In the genomic region with DNA sequence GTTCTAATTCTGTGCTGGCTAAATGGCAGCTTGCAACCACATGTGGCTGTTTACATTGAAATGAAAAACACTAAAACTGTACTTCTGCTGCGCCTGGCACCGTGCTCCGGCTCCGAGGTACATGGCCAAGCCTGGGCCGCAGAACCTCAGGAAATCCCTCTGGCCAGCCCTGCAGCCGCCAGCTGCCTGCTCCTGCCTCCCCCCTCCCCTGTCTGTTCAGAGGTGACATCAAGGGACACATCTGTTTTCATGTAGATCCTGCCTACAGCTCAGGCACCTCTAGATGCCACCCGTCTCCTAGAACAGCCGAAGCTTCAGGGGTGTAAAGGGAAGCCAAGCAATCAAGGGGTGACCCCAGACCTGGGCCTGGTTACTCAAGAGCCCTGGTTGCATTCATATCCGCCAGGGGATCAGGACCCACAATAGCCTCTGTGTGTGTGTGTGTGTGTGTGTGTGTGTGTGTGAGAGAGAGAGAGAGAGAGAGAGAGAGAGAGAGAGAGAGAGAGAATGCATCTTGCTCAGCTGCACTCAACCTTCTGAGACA, we compare ENCODE assay signal across 16 mouse cellular contexts. TPM values are rescaled to one million over a fixed set of nuclear protein-coding genes. Genes with fewer than 3 reads are reported as not detected.
A peak's percentile ranks its signal among the peaks of the same experiment; 100 is the strongest.
DNase-seq lines count a peak whose midpoint lies in the region; ATAC-seq and TF ChIP-seq lines count a peak whose summit lies in the region.
"Had no signal": no experiment of that assay in that cellular context is flagged by ENCODE, and none has a peak within 500 bp of the region (broad histone marks: within the 10 kb centered on the region; RNA-seq: fewer than 3 reads in every experiment).

No protein-coding gene starts in this region.

- no peak for DNase-seq in heart, postnatal 4 days
- peak; percentile 55 for DNase-seq in 3134 (ENCODE audit: extremely low read depth, insufficient read length, low spot score)
- peak; percentile 34 for DNase-seq in embryonic facial prominence, embryonic 10.5 days (ENCODE audit: low spot score)
- no peak for DNase-seq in limb, embryonic 14.5 days (ENCODE audit: low spot score)
- no peak for DNase-seq in ovary, postnatal 14 days (ENCODE audit: low spot score)
- DNase-seq in cerebellum, adult 9-10 months: no peak
- DNase-seq: adrenal gland, adult 2 months; heart, adult 11 months; layer of hippocampus, adult 9-11 months; liver; right cerebral cortex, adult 18-20 months had no signal

- no peak for TF ChIP-seq POLR2A in limb, embryonic 14.5 days (IDR thresholded peaks at IDR 0.05; ENCODE audit: borderline replicate concordance, extremely low read depth, insufficient read depth, insufficient read length)

- H3K4me3 ChIP-seq in heart, embryonic 11.5 days (ENCODE audit: low read depth, low read length): no peak overlapping the region
- no peak overlapping the region for H3K4me3 ChIP-seq in embryonic facial prominence, embryonic 10.5 days
- H3K4me3 ChIP-seq in limb, embryonic 14.5 days (replicated peaks; ENCODE audit: low read length): no peak overlapping the region
- no peak overlapping the region for H3K4me3 ChIP-seq in intestine, embryonic 16.5 days (ENCODE audit: low read length)
- H3K4me3 ChIP-seq: hindbrain, embryonic 15.5 days; kidney, embryonic 15.5 days had no signal

- H3K9me3 ChIP-seq in heart, embryonic 11.5 days (replicated peaks; ENCODE audit: control insufficient read depth, low read length): no peaks in the 10 kb centered on the region
- H3K9me3 ChIP-seq in embryonic facial prominence, embryonic 10.5 days: no peaks in the 10 kb centered on the region
- H3K9me3 ChIP-seq in limb, embryonic 14.5 days (ENCODE audit: control insufficient read depth, low read length): no peaks in the 10 kb centered on the region
- no peaks in the 10 kb centered on the region for H3K9me3 ChIP-seq in intestine, embryonic 16.5 days (ENCODE audit: control insufficient read depth, low read length)
- H3K9me3 ChIP-seq: hindbrain, embryonic 15.5 days; kidney, embryonic 15.5 days had no signal

- no peak overlapping the region for H3K27ac ChIP-seq in heart, embryonic 11.5 days (ENCODE audit: low read depth, low read length)
- no peak overlapping the region for H3K27ac ChIP-seq in embryonic facial prominence, embryonic 10.5 days (replicated peaks)
- H3K27ac ChIP-seq in limb, embryonic 14.5 days (replicated peaks; ENCODE audit: low read depth, low read length): 0 out of 2 replicates have a peak overlapping the region, but pooled peaks have one; percentile 40
- H3K27ac ChIP-seq in intestine, embryonic 16.5 days (ENCODE audit: low read length): no peak overlapping the region
- H3K27ac ChIP-seq: kidney, embryonic 15.5 days had no signal

- H3K4me1 ChIP-seq in heart, embryonic 11.5 days (ENCODE audit: control insufficient read depth, insufficient read depth, low read length): peaks cover 3% of the 10 kb centered on the region; the same call in 1 of the 2 replicates
- peaks cover 16% of the 10 kb centered on the region for H3K4me1 ChIP-seq in embryonic facial prominence, embryonic 10.5 days
- peaks cover 9% of the 10 kb centered on the region for H3K4me1 ChIP-seq in limb, embryonic 14.5 days (ENCODE audit: control insufficient read depth, insufficient read depth, low read length)
- H3K4me1 ChIP-seq in intestine, embryonic 16.5 days (ENCODE audit: control insufficient read depth, insufficient read depth, low read length): 0 out of 2 replicates have a peak, but pooled peaks cover 6% of the 10 kb centered on the region

- WGBS in heart, embryonic 11.5 days (ENCODE audit: insufficient replicate concordance): 63% methylated on average over 9 of the region's 9 CpGs
- 44% methylated on average over 9 of the region's 9 CpGs for WGBS in embryonic facial prominence, embryonic 10.5 days
- 26% methylated on average over 9 of the region's 9 CpGs for WGBS in limb, embryonic 14.5 days
- 64% methylated on average over 9 of the region's 9 CpGs for WGBS in intestine, embryonic 16.5 days

- no peak overlapping the region for H3K4me2 ChIP-seq in heart, embryonic 11.5 days
- H3K4me2 ChIP-seq in limb, embryonic 14.5 days (replicated peaks; ENCODE audit: low read depth, low read length, severe bottlenecking): no peak overlapping the region
- H3K4me2 ChIP-seq in intestine, embryonic 16.5 days (ENCODE audit: low read depth, low read length): no peak overlapping the region
- H3K4me2 ChIP-seq: kidney, embryonic 15.5 days had no signal

- H3K27me3 ChIP-seq in heart, embryonic 11.5 days (ENCODE audit: control insufficient read depth, insufficient read depth, low read length): no peaks in the 10 kb centered on the region
- no peaks in the 10 kb centered on the region for H3K27me3 ChIP-seq in embryonic facial prominence, embryonic 10.5 days (replicated peaks; ENCODE audit: low read depth, poor library complexity, severe bottlenecking)
- H3K27me3 ChIP-seq in limb, embryonic 14.5 days (ENCODE audit: control insufficient read depth, insufficient read depth, low read length): no peaks in the 10 kb centered on the region
- no peaks in the 10 kb centered on the region for H3K27me3 ChIP-seq in intestine, embryonic 16.5 days (replicated peaks; ENCODE audit: control insufficient read depth, insufficient read depth, low read length)
- H3K27me3 ChIP-seq: CH12.LX; hindbrain, embryonic 15.5 days; kidney, embryonic 15.5 days had no signal

- H3K9ac ChIP-seq in heart, embryonic 11.5 days (ENCODE audit: low read depth, low read length): peak overlapping the region; percentile 16; the same call in 1 of the 2 replicates
- H3K9ac ChIP-seq in limb, embryonic 14.5 days (ENCODE audit: low read depth, low read length, severe bottlenecking): peak overlapping the region; percentile 34; the same call in 1 of the 2 replicates
- no peak overlapping the region for H3K9ac ChIP-seq in intestine, embryonic 16.5 days (ENCODE audit: low read depth, low read length)
- H3K9ac ChIP-seq: hindbrain, embryonic 15.5 days; kidney, embryonic 15.5 days had no signal

- ATAC-seq in heart, embryonic 11.5 days (replicated peaks; ENCODE audit: insufficient number of reproducible peaks, low FRiP score, low TSS enrichment): no peak
- ATAC-seq in limb, embryonic 14.5 days (ENCODE audit: low FRiP score, low read depth): no peak
- ATAC-seq in intestine, embryonic 16.5 days: no peak

- H3K36me3 ChIP-seq in heart, embryonic 11.5 days (ENCODE audit: control insufficient read depth, insufficient read depth, low read length): peaks cover 2% of the 10 kb centered on the region; the same call in 1 of the 2 replicates
- H3K36me3 ChIP-seq in embryonic facial prominence, embryonic 10.5 days (replicated peaks): peaks cover 4% of the 10 kb centered on the region; the same call in 1 of the 2 replicates
- no peaks in the 10 kb centered on the region for H3K36me3 ChIP-seq in limb, embryonic 14.5 days (ENCODE audit: control insufficient read depth, insufficient read depth, low read length)
- no peaks in the 10 kb centered on the region for H3K36me3 ChIP-seq in intestine, embryonic 16.5 days (ENCODE audit: control insufficient read depth, insufficient read depth, low read length)
- H3K36me3 ChIP-seq: hindbrain, embryonic 15.5 days; kidney, embryonic 15.5 days had no signal

RNA-seq across cellular contexts. Expression of a gene that starts 6.7 kb away (rescaled TPM):
- 22.4 and 25.3 TPM in 2 replicates for polyA plus RNA-seq in heart, embryonic 11.5 days (2014; fragmentation: Nextera tagmentation; extraction: Ambion mirVana)
- 10 to 100 TPM; 46.4 to 49.9 TPM for total RNA-seq in heart, postnatal 4 days (2021)
- polyA plus RNA-seq in embryonic facial prominence, embryonic 10.5 days (2016; fragmentation: Nextera tagmentation; extraction: Ambion mirVana): 9.5 and 9.7 TPM in 2 replicates
- polyA plus RNA-seq in limb, embryonic 14.5 days (2012; rRNA removed): 68.5 and 86.7 TPM in 2 replicates
- polyA plus RNA-seq in limb, embryonic 14.5 days (2014; fragmentation: Nextera tagmentation; extraction: Ambion mirVana): 48.5 and 75.4 TPM in 2 replicates
- polyA plus RNA-seq in intestine, embryonic 16.5 days (2015; fragmentation: Nextera tagmentation; extraction: Ambion mirVana): 4.7 and 5.5 TPM in 2 replicates

RNA-seq across cellular contexts. Expression of a gene that starts 23.5 kb away (rescaled TPM):
- polyA plus RNA-seq in heart, embryonic 11.5 days (2014; fragmentation: Nextera tagmentation; extraction: Ambion mirVana): 167 and 177 TPM in 2 replicates
- 100 to 1,000 TPM; 145 to 150 TPM for total RNA-seq in heart, postnatal 4 days (2021)
- polyA plus RNA-seq in embryonic facial prominence, embryonic 10.5 days (2016; fragmentation: Nextera tagmentation; extraction: Ambion mirVana): 107 and 114 TPM in 2 replicates
- 111 and 132 TPM in 2 replicates for polyA plus RNA-seq in limb, embryonic 14.5 days (2012; rRNA removed)
- polyA plus RNA-seq in limb, embryonic 14.5 days (2014; fragmentation: Nextera tagmentation; extraction: Ambion mirVana): 123 and 140 TPM in 2 replicates
- 97.1 and 97.5 TPM in 2 replicates for polyA plus RNA-seq in intestine, embryonic 16.5 days (2015; fragmentation: Nextera tagmentation; extraction: Ambion mirVana)

RNA-seq across cellular contexts. Expression of a gene that starts 47.8 kb away (rescaled TPM):
- 5.6 and 6.6 TPM in 2 replicates for polyA plus RNA-seq in heart, embryonic 11.5 days (2014; fragmentation: Nextera tagmentation; extraction: Ambion mirVana)
- 1 to 10 TPM; 2.9 to 3.6 TPM for total RNA-seq in heart, postnatal 4 days (2021)
- polyA plus RNA-seq in embryonic facial prominence, embryonic 10.5 days (2016; fragmentation: Nextera tagmentation; extraction: Ambion mirVana): 28.2 and 28.6 TPM in 2 replicates
- polyA plus RNA-seq in limb, embryonic 14.5 days (2012; rRNA removed): 6.7 and 10.3 TPM in 2 replicates
- polyA plus RNA-seq in limb, embryonic 14.5 days (2014; fragmentation: Nextera tagmentation; extraction: Ambion mirVana): 3.5 and 3.6 TPM in 2 replicates
- 14.4 and 14.6 TPM in 2 replicates for polyA plus RNA-seq in intestine, embryonic 16.5 days (2015; fragmentation: Nextera tagmentation; extraction: Ambion mirVana)

Comparison
In these comparisons a context has a peak if more than half of its experiments do, and no peak if none do; other contexts are left out.
1. DNase-seq: peak in 3134 (single experiment) and embryonic facial prominence, embryonic 10.5 days (single experiment); none in heart, postnatal 4 days (single experiment), limb, embryonic 14.5 days (single experiment), ovary, postnatal 14 days (single experiment) and cerebellum, adult 9-10 months (single experiment).